Mouse (Mus musculus) E14TG2a.4 (cell line): ENCODE results near the gene Dab2.

Source experiments
- CTCF ChIP-seq: conservative IDR thresholded peaks from 2 replicates; pipeline ENCODE4 v1.5.1; 2014; ENCODE audit warnings: low read length
- NANOG ChIP-seq: IDR thresholded peaks from 2 replicates; pipeline ENCODE4 v1.6.1; 2014; ENCODE audit warnings: borderline replicate concordance, low read length, mixed read lengths
- POU5F1 ChIP-seq: IDR thresholded peaks from 2 replicates; pipeline ENCODE4 v1.6.1; 2014; ENCODE audit warnings: low read length, borderline replicate concordance

DNA sequence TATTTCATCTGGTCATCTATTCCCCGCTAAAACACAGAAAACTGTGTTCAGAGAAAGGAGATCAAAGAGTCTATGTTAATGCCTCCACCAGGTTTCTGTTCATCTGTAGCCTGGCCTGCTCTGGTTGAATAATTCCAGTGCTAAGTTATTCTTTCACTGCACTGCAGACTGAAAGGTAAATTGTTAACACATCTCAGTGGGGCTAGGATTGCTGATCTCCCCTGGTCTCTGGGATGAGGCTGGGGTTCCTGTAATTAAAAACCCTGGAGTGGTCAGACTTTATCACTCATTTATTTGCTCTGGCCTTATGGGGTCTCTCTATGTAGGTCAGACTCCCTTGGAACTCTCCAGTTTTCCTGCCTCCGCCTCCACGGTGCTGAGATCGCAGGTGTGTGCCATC lies 21.7 kb downstream of the Dab2 start:
- TF ChIP-seq CTCF = no peak
- no peak for TF ChIP-seq NANOG
- no peak for TF ChIP-seq POU5F1
